Mouse (Mus musculus) liver, embryonic 14.5 days (tissue): ENCODE results near the gene Tac4.

Experiments used
- CTCF ChIP-seq: IDR thresholded peaks from 2 replicates; pipeline ENCODE4 v1.5.1; 2016; ENCODE audit warnings: antibody characterized with exemption, low read depth, control low read depth
- EP300 ChIP-seq: IDR thresholded peaks from 2 replicates; pipeline ENCODE4 v1.6.1; 2016; ENCODE audit warnings: antibody characterized with exemption, low read depth

- TF ChIP-seq CTCF (no peak), EP300 (no peak)
Measured at GRCm38 (mm10) chr11:95266540-95267245, 5.4 kb downstream of the Tac4 start.
